Mouse (Mus musculus) A20 (cell line): ENCODE data around the gene Lima1.

Experiments used
- DNase-seq: peaks from one replicate; pipeline ENCODE4 v3.0.0-alpha.2; 2011; ENCODE audit warnings: low read depth, low spot score

The Lima1 gene

GRCm38 (mm10) chr15:99740229-99740628 is 135.0 kb downstream of the Lima1 start:
- no peak for DNase-seq

DNA sequence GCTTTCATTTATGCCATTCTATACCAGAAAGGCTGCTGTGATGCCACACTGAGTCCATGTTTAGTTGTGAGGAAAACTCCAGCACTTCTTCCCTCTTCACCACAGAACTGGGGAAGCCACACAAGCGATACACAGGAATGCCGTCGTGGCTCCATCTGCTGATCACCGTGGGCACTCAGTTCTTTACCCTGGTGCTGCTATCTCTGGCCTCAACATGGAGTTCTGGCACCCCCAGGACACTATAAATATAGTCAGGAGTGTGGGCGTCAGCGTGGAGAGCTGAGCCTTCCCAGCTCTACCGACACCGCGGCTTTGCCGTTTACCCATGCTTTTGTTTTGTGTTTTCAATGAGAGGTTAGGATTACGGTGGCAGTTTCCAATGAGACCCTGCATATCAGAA is 138.6 kb downstream of the Lima1 start:
- no peak for DNase-seq

- DNase-seq: no peak
These were observed 139.6 kb downstream of the Lima1 start for GRCm38 (mm10) chr15:99735631-99736030.

DNA sequence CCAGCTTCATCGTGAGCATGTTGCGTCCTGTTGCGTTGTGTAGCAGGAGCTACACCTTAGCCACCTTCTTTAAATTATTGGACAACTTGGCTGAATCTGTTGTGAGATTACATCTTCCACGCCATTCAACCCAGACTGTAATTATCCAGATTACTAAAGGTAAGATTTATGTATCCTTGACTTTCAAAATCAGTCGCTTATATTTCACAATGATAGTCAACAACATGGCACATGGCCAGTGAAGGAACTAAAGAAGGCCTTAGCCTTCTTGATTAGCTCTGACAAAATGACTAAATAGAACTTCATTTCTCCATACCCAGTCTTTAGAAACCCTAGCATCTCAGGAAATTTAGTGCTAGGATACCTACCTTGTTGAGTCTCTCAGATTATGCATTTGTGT is 142.1 kb downstream of the Lima1 start:
- DNase-seq: no peak

DNA sequence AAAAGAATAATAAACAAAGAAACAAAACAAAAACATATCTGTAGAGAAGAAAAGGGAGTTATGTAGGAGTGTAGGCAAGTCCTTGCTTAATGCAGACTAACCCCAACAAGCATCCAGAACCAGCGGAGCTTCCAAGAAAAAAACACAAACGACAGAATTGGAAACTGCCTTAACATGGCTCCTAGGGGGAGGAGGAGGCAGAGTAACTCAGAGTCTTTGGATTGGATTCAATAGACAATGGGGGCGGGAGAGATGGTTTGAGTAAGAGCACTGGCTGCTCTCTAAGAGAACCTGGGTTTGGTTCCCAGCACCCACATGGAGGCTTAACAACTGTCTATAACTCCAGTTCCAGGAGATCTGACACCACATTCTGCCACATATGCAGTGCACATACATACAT is 143.6 kb downstream of the Lima1 start:
- no peak for DNase-seq

DNA sequence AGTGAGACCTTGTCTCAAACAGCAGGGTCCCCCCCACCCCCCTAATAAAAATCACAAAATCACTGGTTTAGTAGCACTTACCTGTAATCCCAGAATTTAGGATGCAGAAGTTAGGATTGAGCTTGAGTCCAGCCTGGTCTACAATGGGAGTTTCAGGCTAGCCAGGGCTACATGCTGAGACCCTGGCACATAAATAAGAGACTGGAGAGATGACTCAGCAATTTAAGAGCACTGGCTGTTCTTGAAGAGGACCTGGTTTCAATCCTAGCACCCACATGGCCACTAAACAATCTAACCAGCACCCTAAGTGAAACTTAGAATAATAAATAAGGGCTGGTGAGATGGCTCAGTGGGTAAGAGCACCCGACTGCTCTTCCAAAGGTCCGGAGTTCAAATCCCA is 144.1 kb downstream of the Lima1 start:
- DNase-seq: no peak

GRCm38 (mm10) chr15:99729056-99729783 is 146.0 kb downstream of the Lima1 start:
- no peak for DNase-seq
